Mouse (Mus musculus): ENCODE data around the gene Kank3. TPM values are rescaled to one million over a fixed set of nuclear protein-coding genes. Genes with fewer than 3 reads are reported as not detected.

The Kank3 gene
- total RNA-seq (2021) = 100 to 1,000 TPM in 1 of 2 experiments, 10 to 100 TPM in 1; 96.9 to 104 TPM
- long read RNA-seq, experiment 1, transcript Kank3-202 (11 exons, 2,652 nt) = minor isoform, 5 of 360 reads
- long read RNA-seq, experiment 1, transcript Kank3-204 (6 exons, 783 nt) = minor isoform, 12 of 360 reads
- long read RNA-seq, experiment 1, transcript Kank3-201 (11 exons, 2,641 nt) = major isoform, 226 of 360 reads
- long read RNA-seq, experiment 1, partial matches to known transcripts = 70 of 360 reads
- long read RNA-seq, experiment 1, other reads (novel, unspliced or antisense) = 44 of 360 reads
- long read RNA-seq, experiment 2, transcript Kank3-201 (11 exons, 2,641 nt) = major isoform, 209 of 315 reads
- long read RNA-seq, experiment 2, transcript Kank3-202 (11 exons, 2,652 nt) = minor isoform, 6 of 315 reads
- long read RNA-seq, experiment 2, partial matches to known transcripts = 53 of 315 reads
- long read RNA-seq, experiment 2, other reads (novel, unspliced or antisense) = 42 of 315 reads

DNA sequence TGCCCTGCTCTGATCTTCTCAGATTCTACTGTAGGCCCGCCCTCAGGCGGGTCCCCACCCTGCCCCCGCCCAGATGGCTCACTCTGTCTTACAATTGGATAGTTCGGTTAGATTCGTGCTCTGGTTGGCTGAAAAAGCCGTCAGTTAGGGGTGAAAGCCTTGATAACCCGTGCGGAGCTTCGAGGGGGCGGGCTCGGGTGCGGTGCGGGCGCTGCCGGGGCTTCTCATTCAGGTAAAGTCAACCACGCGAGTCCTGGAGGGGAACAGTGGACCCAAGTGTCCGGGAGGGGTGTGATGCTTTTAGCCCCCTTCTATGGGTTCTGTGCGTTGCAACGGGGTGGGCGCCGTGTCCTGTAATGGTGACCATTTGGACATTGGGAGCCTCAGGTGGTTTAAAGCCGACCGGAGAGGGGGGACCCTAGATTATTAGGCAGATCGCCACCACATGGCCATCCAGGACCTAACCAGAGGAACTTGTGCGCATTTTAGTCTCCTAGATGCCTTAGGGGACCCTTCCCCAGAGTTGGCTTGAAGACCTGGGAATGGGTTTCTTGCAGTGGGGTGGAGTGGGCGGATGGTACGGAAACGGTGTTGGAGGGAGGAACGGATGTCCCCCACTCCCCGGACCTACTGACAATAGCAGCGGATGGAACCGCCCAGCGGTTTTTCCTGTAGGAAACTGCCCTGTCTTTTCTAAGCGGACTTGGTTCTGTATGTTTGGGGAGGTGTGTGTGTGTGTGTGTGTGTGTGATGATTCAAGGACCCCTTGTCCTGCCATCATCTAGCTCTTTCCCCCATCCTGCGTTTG is at the start of gene Kank3:
TSS of gene Kank3 (plus strand) at position 186 of the 808 bp plus-strand sequence.
- DNase-seq = peak; percentile 94 to 97
- intact Hi-C loops (cut with DNase I) = no loop called here

GRCm38 (mm10) chr17:33766389-33766788 is 43.9 kb upstream of the Kank3 start:
- DNase-seq = no peak
- intact Hi-C loops (cut with DNase I) = no loop called here

DNA sequence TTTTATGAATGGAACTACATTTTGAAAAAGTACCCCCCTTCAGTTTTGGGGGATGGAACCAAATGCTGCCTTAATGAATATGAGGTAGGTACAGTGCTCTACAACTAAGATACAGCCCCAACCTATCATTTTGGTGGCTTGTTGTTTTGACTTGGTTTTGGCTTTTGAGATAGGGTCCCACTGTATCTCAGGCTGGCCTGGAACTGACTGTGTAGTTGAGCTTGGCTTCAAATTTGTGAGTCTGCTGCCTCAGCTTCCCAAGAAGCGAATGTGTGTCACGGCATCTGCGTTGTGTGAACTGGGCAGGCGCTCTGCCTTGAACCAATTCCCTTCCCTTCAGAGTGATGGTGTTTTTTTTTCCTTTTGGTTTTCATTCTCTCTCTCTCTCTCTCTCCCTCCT is 38.7 kb upstream of the Kank3 start:
- DNase-seq = no peak
- intact Hi-C loops (cut with DNase I) = loop anchor here (10.0 kb wide), 1 partner anchor 1537 kb away; no protein-coding TSS in a partner anchor

DNA sequence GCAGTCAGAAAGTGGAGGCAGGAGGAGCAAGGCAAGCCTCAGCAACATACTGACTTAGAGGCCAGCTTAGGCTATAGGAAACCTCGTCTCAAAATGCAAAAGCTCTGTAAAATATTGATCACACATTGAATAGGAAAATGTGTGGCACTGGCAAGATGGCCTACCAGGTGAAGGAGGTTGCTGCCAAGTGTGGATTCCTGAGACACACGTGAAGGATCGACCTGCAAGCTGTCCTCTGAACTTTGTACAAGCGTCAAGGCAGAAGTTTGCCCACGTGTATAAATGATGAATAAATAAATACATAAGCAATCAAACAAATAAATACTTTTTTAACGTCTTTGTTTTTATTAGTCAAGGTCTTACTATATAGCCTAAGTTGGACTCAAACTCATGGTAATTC is 36.9 kb upstream of the Kank3 start:
- intact Hi-C loops (cut with DNase I) = loop anchor here (10.0 kb wide), 1 partner anchor 1539 kb away; no protein-coding TSS in a partner anchor
- DNase-seq = no peak

DNA sequence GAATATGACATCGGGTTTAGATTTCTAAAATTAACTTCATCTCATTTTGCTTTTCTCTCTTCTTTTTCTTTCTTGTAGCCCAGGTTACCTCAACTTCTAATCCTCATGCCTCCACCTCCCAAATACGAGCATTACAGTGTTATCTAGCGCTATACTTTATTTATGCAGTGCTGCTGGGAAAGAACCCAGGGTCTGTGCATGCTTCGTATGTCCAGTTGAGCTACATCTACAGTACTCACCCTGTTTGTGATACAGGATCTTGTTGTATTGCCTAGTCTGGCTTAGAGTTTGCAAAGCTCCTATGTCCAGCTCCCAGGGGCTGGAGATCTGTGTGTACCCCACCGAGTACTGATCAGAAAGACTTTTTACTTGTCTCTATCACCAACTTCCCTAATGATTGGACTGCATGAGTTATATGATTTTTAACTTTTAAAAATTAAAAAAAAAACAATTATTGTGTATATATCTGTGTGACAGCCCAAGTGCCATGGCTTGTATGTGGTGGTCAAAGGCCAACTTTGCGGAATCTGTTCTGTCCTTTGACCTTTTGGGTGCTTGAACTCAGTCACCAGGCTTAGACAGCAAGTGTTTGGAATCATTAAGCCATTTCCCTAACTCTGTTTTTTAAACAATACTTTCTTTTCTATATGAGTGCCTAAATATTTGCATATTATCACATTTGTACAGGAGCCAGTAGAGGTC is 36.3 kb upstream of the Kank3 start:
- no peak for DNase-seq
- intact Hi-C loops (cut with DNase I) = loop anchor here (10.0 kb wide), 1 partner anchor 1539 kb away; no protein-coding TSS in a partner anchor

DNA sequence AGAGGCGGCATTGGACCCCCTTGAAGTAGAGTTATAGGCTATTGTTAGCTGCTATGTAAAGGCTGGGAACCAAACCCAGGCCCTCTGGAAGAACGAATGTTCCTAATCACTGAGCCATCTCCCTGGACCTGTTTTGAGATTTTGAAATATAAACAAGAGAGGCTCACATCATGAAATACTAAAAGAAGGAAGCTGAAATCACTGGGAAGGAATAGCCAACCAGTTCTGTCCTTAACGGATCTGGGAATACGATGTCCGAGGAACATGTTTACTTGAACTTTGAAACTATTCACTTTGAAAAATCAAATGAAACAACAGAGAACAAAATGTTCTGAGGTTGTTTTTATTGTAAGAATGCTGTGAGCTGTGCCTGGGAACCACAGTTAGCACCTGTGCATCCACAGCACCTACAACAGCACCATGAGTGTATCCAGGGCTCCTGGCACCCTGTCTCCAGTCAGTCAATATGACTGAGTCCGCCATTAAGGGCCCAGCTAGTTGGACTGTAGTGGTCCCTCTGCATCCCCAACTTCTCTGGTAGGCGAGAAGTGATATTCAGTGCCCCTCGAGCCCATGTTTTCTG is 35.7 kb upstream of the Kank3 start:
- intact Hi-C loops (cut with DNase I) = loop anchor here (10.0 kb wide), 1 partner anchor 1540 kb away; no protein-coding TSS in a partner anchor
- DNase-seq = no peak

DNA sequence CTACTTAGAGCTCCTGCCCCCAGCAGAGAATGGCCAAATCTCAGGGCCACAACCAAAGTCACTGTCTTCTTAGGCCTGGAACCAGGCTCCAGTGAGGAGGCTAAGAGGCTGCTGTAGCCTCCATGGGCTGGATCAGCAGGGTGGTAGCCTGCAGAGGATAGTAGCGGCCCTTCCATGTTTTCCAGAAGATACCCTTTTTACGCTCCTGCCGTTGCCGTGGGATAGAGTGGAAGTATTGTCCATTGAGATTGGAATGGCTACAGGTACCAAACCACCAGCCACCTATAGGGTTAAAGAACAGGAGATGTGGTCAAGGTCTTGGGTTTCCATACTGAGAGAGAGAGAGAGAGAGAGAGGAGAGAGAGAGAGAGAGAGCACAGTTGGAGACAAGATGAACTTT is 35.0 kb upstream of the Kank3 start:
- intact Hi-C loops (cut with DNase I) = loop anchor here (10.0 kb wide), 1 partner anchor 1540 kb away; no protein-coding TSS in a partner anchor
- no peak for DNase-seq

DNA sequence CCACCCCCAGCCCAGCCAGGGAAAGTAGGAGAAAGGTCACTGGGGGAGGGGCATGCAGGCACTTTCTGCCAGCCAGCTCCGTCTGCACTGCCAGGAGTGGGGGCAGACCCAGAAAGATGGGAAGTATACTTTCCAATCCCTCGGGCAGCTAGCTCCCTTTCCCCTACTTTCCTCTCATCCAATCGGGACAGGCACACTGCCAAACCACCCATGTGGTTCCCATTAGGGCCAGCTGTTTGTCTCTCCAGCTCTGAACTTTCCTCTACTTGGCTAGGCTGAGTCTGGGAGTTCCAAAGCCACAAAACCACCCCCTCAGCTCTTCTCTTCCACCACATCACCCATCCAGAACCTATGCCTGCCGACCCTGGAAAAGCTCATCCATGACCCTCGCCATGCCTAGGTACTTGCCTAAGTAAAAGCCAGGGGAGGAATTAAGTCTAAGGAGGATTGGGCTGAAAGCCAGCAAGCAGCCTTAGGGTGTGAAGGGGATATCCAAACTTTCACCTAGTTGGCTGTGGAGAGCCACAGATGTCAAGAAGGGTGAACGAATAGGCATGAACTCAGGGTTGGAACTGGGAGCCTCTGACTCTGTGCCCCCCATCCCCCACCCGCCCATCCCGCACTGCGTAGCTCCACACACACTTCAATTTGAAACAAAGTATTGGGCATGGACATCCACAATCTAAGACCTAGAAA is 30.9 kb upstream of the Kank3 start:
- peak; percentile 95 to 98 for DNase-seq
- intact Hi-C loops (cut with DNase I) = loop anchor here (2.0 to 10.0 kb wide), 2 partner anchors 15 to 1545 kb away; no protein-coding TSS in a partner anchor

DNA sequence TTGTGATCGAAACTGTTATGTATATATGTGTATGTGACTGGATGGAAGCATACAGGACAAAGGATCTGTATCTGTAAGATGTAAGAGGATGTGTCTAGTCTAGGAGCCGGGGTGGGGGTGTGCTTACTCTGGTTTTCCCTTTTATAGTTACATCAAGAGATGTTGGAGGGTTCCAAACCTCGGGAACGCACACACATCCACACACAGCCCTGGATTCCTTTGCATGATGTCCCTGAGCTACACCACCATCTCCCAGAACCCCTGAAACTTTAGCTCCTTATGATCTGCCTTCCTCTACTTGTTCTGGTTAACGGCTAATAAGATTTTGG is 30.4 kb upstream of the Kank3 start:
- no peak for DNase-seq
- intact Hi-C loops (cut with DNase I) = loop anchor here (2.0 to 10.0 kb wide), 2 partner anchors 15 to 1545 kb away; no protein-coding TSS in a partner anchor

- intact Hi-C loops (cut with DNase I) = no loop called here
- DNase-seq = peak; percentile 34 to 77
These were observed 29.9 kb upstream of the Kank3 start for GRCm38 (mm10) chr17:33780431-33780830.

GRCm38 (mm10) chr17:33781124-33781977 is 29.0 kb upstream of the Kank3 start, which contains the start of gene Angptl4:
Gene Angptl4 (minus strand): TSS chr17:33781830.
- intact Hi-C loops (cut with DNase I) = no loop called here

DNA sequence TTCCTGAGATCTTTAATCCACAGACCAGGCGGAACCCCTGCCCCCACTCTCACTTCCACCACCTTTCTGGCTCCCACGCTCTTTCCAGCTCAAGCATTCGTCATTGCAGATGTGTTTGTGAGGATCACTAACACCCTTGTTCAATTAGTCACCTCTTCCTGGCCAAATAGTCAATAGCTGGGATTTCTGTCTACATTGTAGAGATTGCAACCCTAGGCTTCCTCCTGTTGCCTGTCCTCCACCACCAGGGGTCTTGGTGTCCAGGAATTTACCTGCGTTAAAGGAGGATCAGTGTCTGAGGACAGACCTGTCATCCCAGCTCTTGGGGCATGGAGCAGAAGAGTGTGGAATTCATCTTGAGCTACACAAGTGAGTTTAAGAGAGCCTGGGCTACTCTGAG is 28.3 kb upstream of the Kank3 start:
- intact Hi-C loops (cut with DNase I) = no loop called here
- DNase-seq = peak in 1 of 2 experiments; percentile 35

More at GRCm38 (mm10) chr17:33781124-33781977, 29.0 kb upstream of the Kank3 start, which contains the start of gene Angptl4:
- peak; percentile 78 to 86 for DNase-seq

GRCm38 (mm10) chr17:33783408-33783807 is 26.9 kb upstream of the Kank3 start:
- peak; percentile 83 to 91 for DNase-seq
- intact Hi-C loops (cut with DNase I) = no loop called here

GRCm38 (mm10) chr17:33784939-33785338 is 25.4 kb upstream of the Kank3 start:
- intact Hi-C loops (cut with DNase I) = no loop called here

DNA sequence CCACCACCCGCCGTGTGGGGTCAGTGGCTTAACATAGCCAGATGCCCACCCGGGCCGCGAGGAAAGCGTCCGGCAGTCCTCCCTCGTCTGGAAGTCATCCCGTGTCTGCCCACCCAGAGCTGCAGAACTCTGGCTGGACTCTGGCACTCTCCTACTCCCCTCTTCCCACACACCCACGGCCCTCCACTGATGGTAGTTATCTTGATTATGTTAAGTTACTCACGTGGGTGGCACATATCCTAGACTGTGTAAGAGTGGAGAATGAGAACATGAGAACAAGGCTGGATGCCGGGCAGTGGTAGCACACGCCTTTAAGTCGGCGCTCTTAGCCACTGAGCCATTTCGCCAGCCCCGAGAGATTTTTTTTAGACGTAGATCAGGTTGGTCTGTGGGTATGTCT is 23.9 kb upstream of the Kank3 start:
- no peak for DNase-seq
- intact Hi-C loops (cut with DNase I) = no loop called here

More at GRCm38 (mm10) chr17:33784939-33785338, 25.4 kb upstream of the Kank3 start:
- no peak for DNase-seq

- DNase-seq = no peak
- intact Hi-C loops (cut with DNase I) = no loop called here
These were observed 21.6 kb upstream of the Kank3 start for GRCm38 (mm10) chr17:33788732-33789131.

DNA sequence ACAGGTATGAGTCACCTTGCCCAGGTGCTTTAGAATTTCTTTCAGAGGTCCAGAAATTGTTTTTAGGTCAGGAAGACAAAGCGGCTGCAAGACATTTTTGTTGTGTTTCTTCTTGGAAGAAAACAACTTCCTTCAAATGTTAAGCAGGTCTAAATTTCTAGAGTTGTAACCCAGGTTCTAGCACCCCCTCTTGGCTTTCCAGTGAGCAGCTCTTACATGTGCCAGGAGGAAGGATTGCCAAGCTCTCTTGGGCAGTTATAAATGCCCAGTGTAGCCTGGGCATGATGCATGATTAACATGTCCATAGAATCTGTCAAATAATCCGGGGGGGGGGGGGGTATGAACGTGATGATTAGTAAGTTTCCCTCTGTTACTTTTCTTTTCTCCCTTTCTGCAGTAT is 12.0 kb upstream of the Kank3 start:
- intact Hi-C loops (cut with DNase I) = no loop called here

DNA sequence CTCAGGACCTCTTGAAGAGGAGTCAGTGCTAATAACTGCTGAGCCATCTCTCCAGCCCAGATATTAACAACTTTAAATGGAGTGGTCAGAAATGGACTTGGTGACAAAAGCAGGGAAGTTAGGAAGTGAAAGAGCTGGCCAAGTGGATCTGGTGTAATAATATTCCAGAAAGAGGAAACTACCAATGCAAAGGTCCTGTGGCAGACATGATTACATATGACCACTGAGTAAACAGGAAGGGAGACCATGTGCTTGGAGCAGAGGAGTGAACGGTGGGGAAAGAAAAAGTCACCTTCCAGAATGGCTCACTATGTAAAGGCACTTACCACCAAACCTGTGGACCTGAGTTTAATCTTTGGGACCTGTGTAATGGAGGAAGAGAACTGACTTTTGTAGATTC is 11.0 kb upstream of the Kank3 start:
- intact Hi-C loops (cut with DNase I) = no loop called here
- no peak for DNase-seq

More for the DNA sequence above, 12.0 kb upstream of the Kank3 start:
- peak in 1 of 2 experiments; percentile 60 for DNase-seq
